Mouse (Mus musculus): Measurements from ENCODE around the gene Etfbkmt.
"Not testable (repeated sequence)": the region's sequence is repeated elsewhere in the genome, so short reads cannot be mapped to it uniquely, and the experiment has no call there.

GRCm38 (mm10) chr6:149129870-149130269 lies 9.8 kb upstream of the Etfbkmt start, which contains the start of gene Gm10203:
- TF ChIP-seq CTCF, POLR2A (IDR thresholded peaks at IDR 0.05; ENCODE audit: extremely low read depth, insufficient read depth, low read length): not testable (repeated sequence)
